Mouse (Mus musculus) kidney, embryonic 15.5 days (tissue): ENCODE results near the gene Cbarp. TPM values are rescaled to one million over a fixed set of nuclear protein-coding genes. Genes with fewer than 3 reads are reported as not detected.

ENCODE experiments used
- ATAC-seq: fragments of 200-750 bp; cut with Nextera tagmentation; replicated peaks from 2 replicates; pipeline ENCODE4 v1.8.0; 2017; ENCODE audit warnings: moderate TSS enrichment; ENCODE audit not compliant: low FRiP score
- H3K27ac ChIP-seq: fragments of 300-500 bp; sonication (generic); 2 replicates; pipeline ENCODE4 v1.5.1; 2015; ENCODE audit warnings: mild to moderate bottlenecking, inconsistent platforms
- H3K27me3 ChIP-seq: fragments of 300-500 bp; sonication (generic); 2 replicates; pipeline ENCODE4 v1.6.1; 2015; ENCODE audit warnings: inconsistent platforms
- H3K36me3 ChIP-seq: fragments of 300-500 bp; sonication (generic); 2 replicates; pipeline ENCODE4 v1.6.1; 2015; ENCODE audit warnings: inconsistent platforms
- H3K4me1 ChIP-seq: fragments of 300-500 bp; sonication (generic); 2 replicates; pipeline ENCODE4 v1.6.1; 2015; ENCODE audit warnings: inconsistent platforms
- H3K4me2 ChIP-seq: fragments of 300-500 bp; sonication (generic); 2 replicates; pipeline ENCODE4 v1.6.1; 2015; ENCODE audit warnings: moderate library complexity, mild to moderate bottlenecking, inconsistent platforms
- H3K4me3 ChIP-seq: fragments of 300-500 bp; sonication (generic); replicated peaks from 2 replicates; pipeline ENCODE4 v1.5.1; 2015; ENCODE audit warnings: mild to moderate bottlenecking, inconsistent platforms
- H3K9ac ChIP-seq: fragments of 300-500 bp; sonication (generic); 2 replicates; pipeline ENCODE4 v1.6.1; 2015; ENCODE audit warnings: mild to moderate bottlenecking, inconsistent platforms
- H3K9me3 ChIP-seq: fragments of 300-500 bp; sonication (generic); replicated peaks from 2 replicates; pipeline ENCODE4 v1.6.1; 2016; ENCODE audit warnings: inconsistent platforms
- WGBS: fragments of 180-500 bp; shearing (Covaris S2); methylation state at CpG from one replicate; pipeline ENCODE4 v1.1.7; 2015; ENCODE audit warnings: mixed read lengths; 5-methylcytosine and 5-hydroxymethylcytosine counted together
- polyA plus RNA-seq: library from polyadenylated mRNA; unstranded; fragments of >200 nt; fragmentation: Nextera tagmentation; extraction: Ambion mirVana; gene quantifications from 2 replicates; pipeline ENCODE4 v1.2.1, GENCODE M21; 2015

The Cbarp gene
- polyA plus RNA-seq, 1 experiment from 2014 or later: 5.7 TPM

GRCm38 (mm10) chr10:80137626-80138552 lies 2.7 kb downstream of the Cbarp start:
- Histone ChIP-seq H3K4me1 (peaks cover 62% of the 10 kb centered on the region), H3K9ac (peak overlapping the region; percentile 90), H3K4me2 (peak overlapping the region; percentile 98), H3K36me3 (peaks cover 21% of the 10 kb centered on the region), H3K27me3 (peaks cover 33% of the 10 kb centered on the region), H3K9me3 (no peaks in the 10 kb centered on the region), H3K4me3 (peak overlapping the region; percentile 74), H3K27ac (peak overlapping the region; percentile 83)
- 4% methylated on average over 30 of the region's 33 CpGs for WGBS
- no peak for ATAC-seq

- 4% methylated on average over 29 of the region's 29 CpGs for WGBS
- ATAC-seq: no peak
- H3K9me3 ChIP-seq: no peaks in the 10 kb centered on the region
These were observed 3.5 kb downstream of the Cbarp start for GRCm38 (mm10) chr10:80136952-80137625.

GRCm38 (mm10) chr10:80136179-80136951 lies 4.3 kb downstream of the Cbarp start:
- peaks cover 33% of the 10 kb centered on the region for H3K27me3 ChIP-seq
- peak overlapping the region; percentile 74 for H3K4me3 ChIP-seq
- peak overlapping the region; percentile 36 for H3K9ac ChIP-seq
- peaks cover 36% of the 10 kb centered on the region for H3K36me3 ChIP-seq
- H3K9me3 ChIP-seq: no peaks in the 10 kb centered on the region
- peak overlapping the region; percentile 83; the same call in 1 of the 2 replicates for H3K27ac ChIP-seq
- 20% methylated on average over 49 of the region's 49 CpGs for WGBS
- peak overlapping the region; percentile 98 for H3K4me2 ChIP-seq
- no peak for ATAC-seq
- H3K4me1 ChIP-seq: peaks cover 67% of the 10 kb centered on the region

More at GRCm38 (mm10) chr10:80136952-80137625, 3.5 kb downstream of the Cbarp start:
- H3K4me1 ChIP-seq: peaks cover 65% of the 10 kb centered on the region
- peak overlapping the region; percentile 74 for H3K4me3 ChIP-seq
- H3K4me2 ChIP-seq: peak overlapping the region; percentile 98
- peaks cover 33% of the 10 kb centered on the region for H3K27me3 ChIP-seq
- H3K9ac ChIP-seq: peak overlapping the region; percentile 36
- H3K36me3 ChIP-seq: peaks cover 29% of the 10 kb centered on the region
- peak overlapping the region; percentile 83 for H3K27ac ChIP-seq

GRCm38 (mm10) chr10:80135641-80136040 lies 5.0 kb downstream of the Cbarp start:
- ATAC-seq: no peak
- whole genome bisulfite sequencing: 87% methylated on average over 1 of the region's 1 CpGs
- H3K4me1 ChIP-seq: peaks cover 67% of the 10 kb centered on the region

GRCm38 (mm10) chr10:80135161-80135560 lies 5.5 kb downstream of the Cbarp start:
- H3K36me3 ChIP-seq: peaks cover 48% of the 10 kb centered on the region
- no peak overlapping the region for H3K4me2 ChIP-seq
- H3K4me1 ChIP-seq: peaks cover 69% of the 10 kb centered on the region
- no peak overlapping the region for H3K27ac ChIP-seq
- no peak for ATAC-seq
- peaks cover 33% of the 10 kb centered on the region for H3K27me3 ChIP-seq
- H3K9me3 ChIP-seq: no peaks in the 10 kb centered on the region
- no peak overlapping the region for H3K9ac ChIP-seq
- no peak overlapping the region for H3K4me3 ChIP-seq
- WGBS: 84% methylated on average over 10 of the region's 10 CpGs

More at GRCm38 (mm10) chr10:80135641-80136040, 5.0 kb downstream of the Cbarp start:
- peaks cover 33% of the 10 kb centered on the region for H3K27me3 ChIP-seq
- H3K27ac ChIP-seq: no peak overlapping the region
- H3K9me3 ChIP-seq: no peaks in the 10 kb centered on the region
- no peak overlapping the region for H3K9ac ChIP-seq
- no peak overlapping the region for H3K4me2 ChIP-seq
- peaks cover 44% of the 10 kb centered on the region for H3K36me3 ChIP-seq
- H3K4me3 ChIP-seq: no peak overlapping the region

GRCm38 (mm10) chr10:80134421-80134820 lies 6.2 kb downstream of the Cbarp start:
- no peak overlapping the region for H3K27ac ChIP-seq
- no peak for ATAC-seq
- peaks cover 56% of the 10 kb centered on the region for H3K36me3 ChIP-seq
- H3K9me3 ChIP-seq: no peaks in the 10 kb centered on the region
- H3K9ac ChIP-seq: no peak overlapping the region
- H3K4me3 ChIP-seq: no peak overlapping the region
- H3K4me2 ChIP-seq: no peak overlapping the region
- peaks cover 33% of the 10 kb centered on the region for H3K27me3 ChIP-seq
- 83% methylated on average over 9 of the region's 9 CpGs for WGBS
- peaks cover 73% of the 10 kb centered on the region for H3K4me1 ChIP-seq

- H3K4me1 ChIP-seq: peaks cover 62% of the 10 kb centered on the region
- H3K9ac ChIP-seq: no peak overlapping the region
- 71% methylated on average over 8 of the region's 8 CpGs for WGBS
- H3K36me3 ChIP-seq: peaks cover 67% of the 10 kb centered on the region
- no peak overlapping the region for H3K27ac ChIP-seq
- ATAC-seq: no peak
- H3K27me3 ChIP-seq: peaks cover 33% of the 10 kb centered on the region
- H3K4me3 ChIP-seq: no peak overlapping the region
- no peaks in the 10 kb centered on the region for H3K9me3 ChIP-seq
- H3K4me2 ChIP-seq: no peak overlapping the region
These were observed 7.3 kb downstream of the Cbarp start for GRCm38 (mm10) chr10:80133226-80133849.

- Histone ChIP-seq H3K4me3 (peak overlapping the region; percentile 17; the same call in 1 of the 2 replicates), H3K4me2 (peak overlapping the region; percentile 48)
- ATAC-seq: peak; percentile 44
These were observed 8.7 kb downstream of the Cbarp start for GRCm38 (mm10) chr10:80131952-80132350.

GRCm38 (mm10) chr10:80131316-80131951 lies 9.2 kb downstream of the Cbarp start:
- ATAC-seq: peak; percentile 30
- peak overlapping the region; percentile 36; the same call in 1 of the 2 replicates for H3K9ac ChIP-seq
- 15% methylated on average over 55 of the region's 55 CpGs for WGBS
- H3K4me3 ChIP-seq: peak overlapping the region; percentile 17
- peak overlapping the region; percentile 34; the same call in 1 of the 2 replicates for H3K27ac ChIP-seq
- no peaks in the 10 kb centered on the region for H3K9me3 ChIP-seq
- H3K4me2 ChIP-seq: peak overlapping the region; percentile 48
- peaks cover 86% of the 10 kb centered on the region for H3K36me3 ChIP-seq
- H3K27me3 ChIP-seq: peaks cover 15% of the 10 kb centered on the region
- peaks cover 43% of the 10 kb centered on the region for H3K4me1 ChIP-seq

More at GRCm38 (mm10) chr10:80131952-80132350, 8.7 kb downstream of the Cbarp start:
- peaks cover 49% of the 10 kb centered on the region for H3K4me1 ChIP-seq
- peaks cover 20% of the 10 kb centered on the region for H3K27me3 ChIP-seq
- H3K27ac ChIP-seq: peak overlapping the region; percentile 34; the same call in 1 of the 2 replicates
- WGBS: 24% methylated on average over 27 of the region's 27 CpGs
- H3K36me3 ChIP-seq: peaks cover 81% of the 10 kb centered on the region
- peak overlapping the region; percentile 36; the same call in 1 of the 2 replicates for H3K9ac ChIP-seq
- H3K9me3 ChIP-seq: no peaks in the 10 kb centered on the region

- no peak overlapping the region for H3K4me2 ChIP-seq
- no peak; the same call in 1 of the 2 replicates for ATAC-seq
- 77% methylated on average over 18 of the region's 18 CpGs for WGBS
- peaks cover 38% of the 10 kb centered on the region for H3K4me1 ChIP-seq
- H3K9ac ChIP-seq: no peak overlapping the region
- peaks cover 5% of the 10 kb centered on the region; the same call in 1 of the 2 replicates for H3K27me3 ChIP-seq
- H3K36me3 ChIP-seq: peaks cover 95% of the 10 kb centered on the region
- H3K9me3 ChIP-seq: no peaks in the 10 kb centered on the region
- H3K27ac ChIP-seq: peak overlapping the region; percentile 49
- H3K4me3 ChIP-seq: no peak overlapping the region
These were observed 10.1 kb downstream of the Cbarp start for GRCm38 (mm10) chr10:80130403-80131031.
